Mouse (Mus musculus) embryo, embryonic 10 days (tissue): ENCODE measurements at regions not wholly inside any gene's neighbourhood (a gene's known extent, or its start where the extent isn't known, plus 50 kb on each side); places are given as distances from the start of the nearest gene placed in this dataset.

ENCODE experiments used
- DNase-seq: peaks from one replicate; pipeline ENCODE4 v3.0.0-alpha.2; 2015; ENCODE audit warnings: low spot score

- no peak for DNase-seq
Observed at GRCm38 (mm10) chr9:120628794-120629560, 57.7 kb downstream of the Rpl14 start.

- no peak for DNase-seq
Observed at GRCm38 (mm10) chr9:120629609-120630008, 58.4 kb downstream of the Rpl14 start.

DNA sequence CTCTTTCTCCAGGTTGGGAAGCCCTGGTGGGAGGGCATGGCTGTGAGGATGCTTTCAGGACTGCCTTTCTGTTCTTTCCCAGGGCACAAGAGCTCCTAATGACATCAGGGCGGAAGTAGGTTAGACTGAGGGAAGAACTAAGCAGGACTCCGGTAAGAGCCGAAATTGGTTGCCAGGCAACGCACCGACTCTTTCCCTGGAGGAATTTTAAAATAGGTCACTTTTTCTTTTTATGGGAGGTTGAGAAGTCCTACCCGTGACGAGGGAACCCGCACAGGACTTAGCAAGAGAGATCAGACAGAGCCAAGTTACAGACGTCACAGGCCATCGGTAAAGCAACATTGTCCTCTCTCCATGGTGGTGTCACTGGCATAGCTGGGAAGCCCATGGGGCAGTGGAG, 61.6 kb downstream of the Rpl14 start:
- DNase-seq = no peak

- no peak for DNase-seq
Observed at GRCm38 (mm10) chr9:120642656-120643055, 71.4 kb downstream of the Rpl14 start.

- no peak for DNase-seq
Observed at GRCm38 (mm10) chr9:120643371-120643770, 72.1 kb downstream of the Rpl14 start.

DNA sequence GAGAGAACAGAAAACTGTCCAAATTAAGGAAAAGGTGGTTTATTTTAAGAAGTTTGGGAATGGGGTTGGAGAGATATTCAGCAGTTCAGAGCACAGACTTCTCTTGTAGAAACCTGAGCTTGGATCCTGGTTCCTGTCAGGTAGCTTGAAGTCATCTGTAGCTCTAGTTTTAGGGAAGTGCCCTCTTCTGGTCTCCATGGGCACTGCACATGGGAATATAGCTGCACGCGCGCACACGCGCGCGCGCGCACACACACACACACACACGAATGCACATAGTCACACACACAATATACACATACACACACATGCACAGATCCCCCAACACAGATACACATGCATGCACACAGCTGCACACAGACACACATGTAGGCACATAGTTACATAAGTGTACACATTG, 74.5 kb downstream of the Rpl14 start:
- no peak for DNase-seq

DNA sequence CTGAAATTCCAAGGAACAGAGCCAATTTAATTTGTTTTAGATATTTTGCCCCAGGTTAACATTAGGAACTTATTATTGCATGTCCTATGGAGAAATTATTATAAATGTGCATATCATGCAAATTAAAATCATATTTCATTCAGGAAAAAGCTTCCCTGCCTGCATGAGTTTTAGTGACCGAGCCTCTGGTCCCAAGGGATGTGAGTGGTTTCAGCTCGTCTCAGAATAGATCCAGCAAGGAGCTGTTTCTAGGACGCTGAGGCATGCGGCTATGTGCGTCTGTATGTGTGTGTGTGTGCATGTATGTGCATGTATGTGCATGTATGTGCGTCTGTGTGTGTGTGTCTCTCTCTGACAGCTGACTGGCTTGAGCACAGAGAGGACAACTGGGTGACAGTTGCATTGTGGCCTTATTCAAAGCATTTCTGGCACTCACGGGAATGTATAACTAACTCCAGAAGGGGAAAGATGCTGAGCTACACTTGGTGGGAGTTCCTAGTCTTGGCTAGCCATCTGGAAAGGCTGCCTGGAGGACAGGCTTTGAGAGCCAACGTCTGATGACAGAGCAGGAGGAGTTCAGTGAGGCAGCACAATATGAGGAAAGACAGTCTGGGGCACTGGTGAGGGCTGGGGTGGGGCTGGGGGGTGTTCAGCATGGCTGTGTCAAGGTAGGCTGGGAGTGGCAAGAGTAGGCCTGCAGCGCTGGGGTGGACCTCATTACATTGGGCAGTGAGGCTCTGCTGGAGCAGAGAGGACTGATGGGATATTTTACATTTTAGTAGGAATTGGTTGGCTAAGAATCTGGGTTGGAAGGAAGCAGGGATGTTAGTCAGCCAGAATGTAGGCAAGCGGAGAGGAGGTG, 75.8 kb downstream of the Rpl14 start:
- DNase-seq = no peak

GRCm38 (mm10) chr9:120647668-120647955, 76.4 kb downstream of the Rpl14 start:
- DNase-seq = no peak

DNA sequence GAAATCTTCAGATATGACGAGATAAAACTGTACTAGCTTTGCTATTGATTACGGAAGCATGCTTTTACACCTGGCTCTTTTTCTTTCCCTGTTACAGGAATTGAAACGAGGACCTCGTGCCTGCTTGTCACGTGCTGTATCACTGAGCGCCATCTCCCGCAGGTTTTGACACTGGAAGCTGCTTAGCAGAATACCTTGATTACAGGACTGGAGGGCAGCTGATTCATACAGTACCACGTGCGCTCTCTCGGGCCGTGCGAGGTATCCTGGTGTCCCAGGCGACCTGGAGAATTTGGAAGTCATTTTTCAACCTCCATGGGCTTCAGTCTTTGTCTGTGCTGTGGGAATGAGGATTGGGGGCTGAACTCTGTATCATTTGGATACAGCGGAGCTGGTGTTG, 81.5 kb downstream of the Rpl14 start:
- DNase-seq = no peak

- DNase-seq = no peak
Observed at GRCm38 (mm10) chr9:120653170-120653569, 81.9 kb downstream of the Rpl14 start.

- no peak for DNase-seq
Observed at GRCm38 (mm10) chr9:120654736-120655135, 83.5 kb downstream of the Rpl14 start.

- peak; percentile 85 for DNase-seq
Observed at GRCm38 (mm10) chr9:120656976-120657375, 85.7 kb downstream of the Rpl14 start.

DNA sequence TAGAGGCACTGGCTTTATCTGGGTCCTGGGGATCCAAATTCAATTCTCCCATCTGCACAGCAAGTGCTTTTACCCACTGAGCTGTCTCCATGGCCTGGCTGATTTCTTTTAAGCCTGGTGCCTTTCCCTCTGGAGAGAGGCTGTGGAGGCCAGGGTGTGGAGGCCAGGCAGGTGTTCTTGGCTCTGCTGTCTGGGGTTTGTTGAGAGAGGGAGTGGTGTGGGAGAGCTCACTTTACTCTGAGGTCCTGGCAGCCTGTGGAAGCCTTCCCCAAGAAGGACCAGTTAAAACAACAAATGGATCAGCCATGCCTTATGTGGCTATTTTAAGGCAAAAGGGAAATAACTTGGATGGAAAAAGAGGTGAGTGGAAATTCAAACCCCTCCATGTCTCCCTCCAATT, 86.5 kb downstream of the Rpl14 start:
- no peak for DNase-seq

GRCm38 (mm10) chr9:120658576-120658975, 87.3 kb downstream of the Rpl14 start:
- DNase-seq = no peak

DNA sequence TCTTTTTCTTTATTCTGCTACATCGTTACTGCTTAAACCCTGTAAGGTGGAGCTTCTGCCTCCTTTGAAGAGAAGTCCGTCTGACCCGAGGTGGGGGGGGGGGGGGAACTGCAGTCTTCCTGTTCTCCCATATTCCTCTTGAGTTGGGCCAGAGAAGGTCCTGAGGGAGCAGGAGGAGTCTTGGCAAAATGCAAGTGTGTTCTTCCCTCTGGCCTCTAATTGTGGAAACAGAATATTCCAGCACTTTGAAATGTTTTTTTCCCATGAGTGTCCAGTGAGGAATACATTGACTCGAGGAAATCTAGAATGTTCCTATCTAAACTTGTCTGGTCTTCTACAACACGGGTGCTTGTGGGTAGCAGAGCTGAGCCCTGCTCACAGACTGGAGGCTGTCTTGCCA, 90.0 kb downstream of the Rpl14 start:
- DNase-seq = no peak

DNA sequence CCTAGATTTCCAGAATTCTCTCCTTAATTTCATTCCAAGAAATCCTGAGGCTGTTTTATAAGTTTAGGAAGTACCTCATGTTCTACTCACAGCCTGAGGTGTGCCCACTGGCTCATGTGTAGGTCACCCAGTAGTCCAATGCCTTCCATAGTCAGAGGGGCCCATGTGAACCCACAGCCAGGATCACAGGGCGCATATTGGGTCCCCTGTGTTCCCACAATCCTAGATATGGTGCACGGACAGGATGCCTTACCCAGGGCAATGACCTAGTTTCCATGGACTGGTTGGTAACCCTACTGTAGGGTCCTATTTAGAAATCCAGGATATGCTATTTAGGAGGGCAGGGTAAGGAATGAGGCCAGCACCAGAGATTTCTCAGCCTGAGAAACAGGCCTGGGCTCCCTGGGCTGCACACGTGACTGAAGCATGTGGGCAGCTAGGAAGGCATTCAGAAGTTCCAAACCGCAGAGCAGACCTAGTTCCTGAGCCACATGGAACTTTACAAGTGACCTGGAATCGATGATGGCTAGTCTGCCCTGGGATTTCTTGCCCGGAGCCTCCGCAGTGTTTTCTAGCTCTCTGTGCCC, 90.5 kb downstream of the Rpl14 start:
- no peak for DNase-seq

GRCm38 (mm10) chr9:120663181-120663580, 91.9 kb downstream of the Rpl14 start:
- DNase-seq = no peak

- DNase-seq = no peak
Observed at GRCm38 (mm10) chr9:120664086-120664485, 92.8 kb downstream of the Rpl14 start.

DNA sequence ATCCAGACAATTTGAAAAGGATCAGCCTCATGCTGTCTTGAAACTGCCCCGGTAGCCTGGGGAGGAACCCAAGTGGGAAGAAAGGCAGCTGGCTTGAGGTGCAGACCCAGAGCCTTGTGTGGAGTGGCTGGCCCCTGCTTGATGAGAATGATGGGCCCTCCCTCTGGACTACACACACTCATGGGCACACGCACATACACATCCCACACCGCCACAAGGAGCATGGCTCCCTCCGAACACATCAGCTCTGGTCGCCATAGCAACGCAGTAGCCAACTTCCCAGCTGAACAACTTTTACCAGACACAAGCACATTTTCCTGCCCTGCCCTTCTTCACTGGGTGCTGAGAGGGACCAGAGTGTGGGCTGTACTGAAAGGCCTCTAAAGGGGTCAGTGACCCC, 101.2 kb downstream of the Rpl14 start:
- DNase-seq = peak; percentile 72

- no peak for DNase-seq
Observed at GRCm38 (mm10) chr9:120674855-120675254, 103.6 kb downstream of the Rpl14 start.

DNA sequence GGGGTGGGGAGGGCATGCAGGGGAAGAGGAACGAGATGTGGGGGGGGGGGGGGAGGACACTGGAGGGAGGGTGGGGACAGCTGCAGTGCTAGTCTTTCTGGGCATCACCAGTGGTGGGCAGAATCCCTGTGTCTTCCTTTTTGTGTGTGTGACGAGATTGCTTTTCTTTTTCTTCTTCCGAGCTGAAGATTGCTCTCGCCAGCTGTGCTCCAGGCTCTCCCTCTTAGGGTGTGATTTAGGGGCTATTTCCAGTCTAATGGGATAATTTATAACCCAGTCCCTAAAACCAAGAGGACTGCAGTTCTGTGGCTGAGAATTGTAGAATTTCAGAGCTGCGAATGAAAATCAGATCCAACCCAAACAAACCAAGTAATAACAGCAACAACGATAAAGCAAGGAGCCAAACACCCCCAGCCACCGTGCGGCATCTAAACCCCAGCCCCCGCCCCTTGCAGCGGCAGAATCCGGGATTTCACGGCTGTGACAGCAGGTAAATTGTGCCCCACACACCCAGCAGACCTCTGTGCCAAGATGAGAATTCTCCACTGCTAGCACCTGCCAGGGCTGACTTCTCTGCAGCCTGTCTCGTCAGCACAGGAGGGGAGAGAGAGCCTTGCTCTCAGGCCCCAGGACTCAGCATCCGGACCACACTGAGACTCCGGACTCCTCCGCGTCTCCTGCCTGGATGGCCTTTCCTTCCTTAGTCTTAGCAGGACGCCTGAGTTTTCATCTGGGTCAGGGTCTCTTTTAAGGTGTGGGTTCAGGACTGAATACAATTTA, 104.3 kb downstream of the Rpl14 start:
- DNase-seq = peak; percentile 66

- no peak for DNase-seq
Observed at GRCm38 (mm10) chr9:120676301-120676700, 105.1 kb downstream of the Rpl14 start.
